Mouse (Mus musculus): ENCODE results near the gene Brf1.
A peak's percentile ranks its signal among the peaks of the same experiment; 100 is the strongest.

Gene Brf1

DNA sequence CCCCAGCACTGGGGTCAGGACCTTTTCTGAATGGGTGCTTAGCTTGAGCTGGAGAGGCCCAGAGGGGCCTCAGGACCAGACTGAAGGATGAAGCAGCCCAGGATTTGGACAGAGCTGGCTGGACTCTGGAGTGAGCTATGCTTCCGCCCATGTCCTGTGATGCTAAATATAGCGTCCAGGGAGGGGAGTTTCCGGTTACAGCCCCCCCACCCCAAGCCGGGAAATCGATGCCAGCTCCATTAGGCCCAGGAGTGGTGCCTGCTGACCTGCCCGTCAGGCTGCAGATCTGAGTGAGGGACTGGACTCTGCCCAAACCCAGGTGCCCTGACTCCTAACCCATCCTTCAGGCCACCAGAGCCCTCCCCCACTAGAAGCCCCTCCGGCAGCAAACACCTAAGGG, 67.9 kb downstream of the Brf1 start:
- no peak for DNase-seq

DNA sequence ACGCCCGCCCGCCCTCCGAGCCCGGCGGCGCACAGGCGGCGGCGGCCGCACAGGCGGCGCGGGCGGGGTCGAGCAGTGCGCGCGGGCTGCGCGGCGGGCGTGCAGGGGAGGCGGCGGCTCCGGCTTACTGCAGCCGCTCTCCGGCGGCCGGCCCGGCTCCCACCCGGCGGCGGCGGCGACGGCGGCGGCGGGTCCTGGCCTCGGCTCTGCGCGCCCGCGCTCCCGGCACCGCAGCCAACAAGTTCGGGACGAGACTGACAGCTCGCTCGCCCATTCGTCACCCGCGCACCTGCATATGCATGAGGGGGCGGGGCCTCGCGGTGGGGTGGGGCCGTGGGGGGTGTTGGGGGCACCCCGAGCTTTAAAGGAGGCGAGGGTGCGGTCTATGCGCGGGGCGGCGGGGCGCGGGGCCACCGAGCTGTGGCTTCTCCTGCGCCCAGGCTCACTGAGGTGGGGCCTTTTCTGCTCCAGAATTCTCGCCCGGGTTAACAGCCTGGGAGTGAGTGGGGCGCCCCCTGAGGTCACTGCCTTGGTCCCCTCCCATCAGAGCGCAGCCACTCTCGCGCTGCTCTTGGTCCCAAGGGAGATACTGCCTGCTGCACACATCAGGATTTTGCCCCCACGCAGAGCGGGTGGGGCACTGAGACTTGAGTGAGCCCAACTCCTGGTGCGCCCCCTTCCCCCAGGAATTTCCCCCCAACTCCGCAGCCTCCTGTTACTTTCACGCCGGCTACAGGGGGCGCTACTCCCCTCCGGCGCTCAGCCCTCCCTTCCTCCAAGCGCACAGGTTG, 70.7 kb downstream of the Brf1 start, which contains the start of gene Jag2:
TSS of gene Jag2 (minus strand) at position 215 of the 791 bp plus-strand sequence.
- peak; percentile 72 for DNase-seq

DNA sequence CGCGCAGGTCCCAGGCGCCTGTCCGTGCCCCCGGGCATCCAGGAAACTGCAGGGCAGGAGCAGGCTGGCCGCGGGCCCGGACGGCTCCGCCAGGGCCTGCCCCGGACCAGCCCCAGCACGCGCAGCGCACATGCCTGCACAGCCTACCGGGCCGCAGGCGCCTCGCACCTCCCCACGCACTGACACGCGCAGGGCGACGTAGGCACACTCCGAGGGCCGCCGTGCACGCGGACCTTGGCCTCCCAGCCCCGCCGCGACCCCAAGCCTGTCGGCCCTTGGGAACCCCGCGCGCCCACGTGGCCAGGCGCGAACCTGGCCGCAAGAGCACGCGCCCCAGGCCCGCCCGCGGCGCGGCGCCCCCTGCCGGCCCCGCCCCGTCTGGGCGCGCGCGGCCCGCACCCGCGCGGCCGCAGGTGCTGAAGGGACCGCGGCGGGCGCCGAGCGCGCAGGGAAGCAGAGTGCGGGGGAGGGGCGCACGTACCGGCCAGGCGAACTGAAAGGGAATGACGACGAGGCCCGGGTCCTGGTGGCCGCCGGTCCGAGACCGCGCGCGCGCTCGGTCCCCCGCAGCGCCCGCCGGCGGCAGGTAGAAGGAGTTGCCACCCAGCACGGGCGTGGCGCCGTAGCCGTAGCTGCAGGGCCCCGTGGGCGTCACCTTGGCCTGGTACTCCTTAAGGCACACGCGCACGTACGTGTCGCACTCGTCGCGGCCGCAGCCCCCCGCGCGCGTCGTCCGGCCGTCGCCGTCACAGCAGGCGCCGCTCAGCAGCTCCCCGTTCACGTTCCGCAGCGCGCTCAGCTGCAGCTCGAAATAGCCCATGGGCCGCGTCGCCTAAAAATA, 71.9 kb downstream of the Brf1 start:
- DNase-seq, result peak; percentile 77

DNA sequence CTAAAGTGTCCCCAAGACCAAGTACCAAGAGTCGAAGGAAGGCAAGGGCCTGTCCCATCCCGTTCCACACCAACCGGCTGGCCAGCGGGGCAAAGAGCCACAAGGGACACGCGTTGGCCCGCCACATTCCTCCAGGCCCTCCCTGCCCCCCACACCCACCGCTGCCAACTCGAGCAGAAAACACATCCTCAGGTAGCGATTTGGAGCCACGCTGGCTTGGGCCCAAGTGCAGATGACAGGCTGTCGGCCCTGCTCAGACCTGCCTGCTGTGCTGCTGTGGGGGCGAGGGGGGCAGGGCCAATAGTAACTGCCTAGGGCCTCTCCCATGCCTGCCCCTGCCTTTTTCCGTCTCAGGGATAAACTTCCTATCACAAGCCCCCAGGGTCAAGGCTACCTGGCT, 73.2 kb downstream of the Brf1 start:
- no peak for DNase-seq

DNA sequence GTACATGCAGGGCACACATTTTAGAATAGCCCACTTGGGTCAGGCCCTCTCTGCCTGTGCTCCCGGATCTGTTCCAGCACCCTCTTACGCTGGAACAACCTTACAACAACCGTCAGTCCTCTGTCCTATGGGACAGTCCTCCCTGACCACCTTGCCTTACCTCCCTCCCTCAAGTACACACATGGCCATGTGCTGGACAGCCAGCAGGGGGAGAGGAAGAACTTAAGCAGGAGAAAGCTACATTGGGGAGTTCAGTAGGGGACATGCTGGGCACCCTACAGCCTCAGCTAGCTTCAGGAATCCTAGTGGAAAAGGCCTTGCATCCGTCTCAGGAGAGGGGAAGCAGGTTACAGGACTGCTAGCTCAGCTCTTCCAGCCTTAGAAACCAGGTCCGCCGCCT, 74.6 kb downstream of the Brf1 start:
- DNase-seq, result no peak

DNA sequence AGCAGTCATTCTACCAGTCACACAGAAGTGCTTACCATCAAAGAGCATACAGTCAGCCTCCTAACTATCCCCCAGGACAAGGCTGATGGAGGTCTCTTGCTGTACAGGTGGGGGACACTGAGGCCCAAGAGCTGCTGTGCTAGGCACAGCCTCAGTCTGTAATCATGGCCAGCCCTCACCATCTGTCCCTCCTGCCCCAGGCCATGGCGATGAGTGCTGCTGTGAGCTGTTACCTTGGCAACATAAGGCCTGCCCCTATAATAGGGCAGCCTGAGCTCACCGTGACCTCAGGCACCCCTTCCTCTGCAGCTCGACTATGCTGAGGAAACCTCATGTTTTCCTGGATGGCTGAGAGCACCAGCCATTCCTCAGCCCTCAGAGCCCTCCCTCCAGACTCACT, 78.0 kb downstream of the Brf1 start:
- peak; percentile 65 for DNase-seq

DNA sequence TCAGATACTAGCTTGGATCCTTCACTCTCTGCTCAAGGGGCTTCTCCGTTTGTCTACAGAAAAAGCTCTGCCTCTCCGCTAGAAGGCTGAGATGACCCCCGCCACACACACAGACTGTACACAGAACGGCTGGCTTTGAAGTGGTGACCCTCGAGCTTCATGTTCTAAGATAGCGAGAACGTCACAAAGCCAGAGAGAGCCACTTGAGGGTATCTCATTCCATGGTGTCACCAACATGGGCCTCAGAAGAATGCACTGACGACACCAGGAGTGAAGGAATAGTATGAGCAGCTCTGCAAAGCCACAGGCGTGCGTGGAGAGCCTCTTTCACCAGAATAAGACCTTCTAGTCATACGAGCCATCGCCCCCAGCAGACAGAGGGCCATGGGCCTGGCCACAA, 79.0 kb downstream of the Brf1 start:
- DNase-seq, result no peak

DNA sequence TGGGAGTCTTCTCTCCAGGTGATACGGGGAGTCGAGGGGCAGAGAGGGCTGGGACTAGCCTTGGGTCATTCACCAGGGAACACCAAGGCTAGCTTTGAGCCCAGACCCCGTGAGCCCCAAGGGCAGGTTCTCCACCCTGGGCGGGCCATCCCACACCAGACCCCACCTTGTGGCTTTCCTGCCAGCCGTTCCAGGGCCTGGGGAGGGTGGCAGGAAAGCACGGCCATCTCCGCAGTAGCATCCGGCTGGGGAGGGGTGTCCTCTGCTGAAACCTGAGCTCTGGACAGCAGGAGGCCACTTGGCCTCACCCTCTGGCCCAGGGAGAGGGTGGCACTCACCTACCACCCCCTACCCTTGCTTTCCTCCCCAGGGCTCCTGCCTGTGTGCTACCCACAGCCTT, 82.6 kb downstream of the Brf1 start:
- DNase-seq, result no peak

DNA sequence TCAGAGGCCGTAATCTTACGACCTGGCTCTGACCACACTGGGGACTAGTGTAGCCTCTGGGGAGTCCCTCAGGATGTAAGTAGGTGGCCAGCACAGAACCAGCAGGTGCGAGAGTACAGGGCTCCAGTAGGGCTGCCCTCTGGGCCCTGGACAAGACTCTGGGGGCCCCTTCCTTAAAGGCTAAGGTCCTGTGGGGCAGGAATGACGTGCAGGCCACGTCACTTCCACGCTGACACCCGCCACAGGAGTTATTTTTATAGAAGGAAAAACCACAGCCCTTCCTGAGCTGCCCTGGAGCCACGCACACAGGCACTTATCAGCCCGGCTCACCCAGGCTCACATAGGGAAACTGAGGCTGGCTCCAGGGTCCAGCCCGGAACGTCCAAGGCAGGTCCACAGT, 83.0 kb downstream of the Brf1 start:
- DNase-seq, result no peak

DNA sequence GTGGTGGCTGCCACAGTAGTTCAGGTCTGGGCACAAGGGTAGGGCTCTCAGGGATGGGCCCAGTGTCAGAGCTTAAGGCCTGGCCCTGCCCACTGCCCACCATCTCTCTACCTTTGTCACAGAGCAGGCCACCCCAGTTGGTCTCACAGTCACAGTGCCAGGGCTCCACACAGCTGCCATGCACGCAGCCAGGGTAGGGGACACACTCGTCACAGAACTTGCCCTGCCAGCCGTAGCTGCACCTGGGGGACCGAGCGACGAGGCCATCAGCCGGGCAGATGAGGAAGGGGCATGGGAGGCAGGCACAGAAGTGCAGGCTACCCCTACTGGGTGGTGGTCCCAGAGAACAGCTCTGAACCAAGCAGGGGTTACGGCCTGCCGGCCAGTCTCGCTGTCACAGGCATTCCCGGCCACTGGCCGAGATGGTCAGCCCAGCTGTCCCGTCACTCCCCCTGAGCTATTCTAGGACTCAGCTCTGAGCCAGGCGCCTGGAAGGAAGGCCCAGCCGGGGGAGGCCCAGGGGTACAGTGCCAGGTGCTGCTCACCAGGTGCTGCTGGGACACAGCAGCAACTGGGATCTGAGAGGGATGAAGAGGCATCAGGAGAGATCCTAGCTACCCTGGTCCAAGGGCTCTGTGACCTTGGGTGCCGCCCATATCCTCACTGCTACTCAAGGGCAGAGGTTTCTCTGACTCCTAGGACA, 83.7 kb downstream of the Brf1 start:
- DNase-seq, result no peak

DNA sequence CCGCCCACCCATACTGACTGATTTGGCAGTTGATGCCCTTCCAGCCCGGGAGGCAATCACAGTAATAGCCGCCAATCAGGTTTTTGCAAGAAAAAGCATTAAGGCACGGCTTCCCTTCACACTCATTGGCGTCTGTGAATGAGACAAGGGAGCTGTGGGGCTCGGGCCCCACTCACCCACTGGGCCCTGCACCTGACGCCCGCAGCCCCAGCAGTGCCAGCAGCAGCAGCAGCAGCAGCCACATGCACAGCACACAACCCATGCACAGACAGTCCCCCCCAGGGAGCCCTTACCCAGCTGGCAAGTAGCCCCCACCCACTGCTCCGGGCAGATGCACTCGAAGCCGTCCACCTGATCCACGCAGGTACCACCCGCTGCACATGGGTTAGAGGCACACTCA, 84.9 kb downstream of the Brf1 start:
- DNase-seq, result no peak

DNA sequence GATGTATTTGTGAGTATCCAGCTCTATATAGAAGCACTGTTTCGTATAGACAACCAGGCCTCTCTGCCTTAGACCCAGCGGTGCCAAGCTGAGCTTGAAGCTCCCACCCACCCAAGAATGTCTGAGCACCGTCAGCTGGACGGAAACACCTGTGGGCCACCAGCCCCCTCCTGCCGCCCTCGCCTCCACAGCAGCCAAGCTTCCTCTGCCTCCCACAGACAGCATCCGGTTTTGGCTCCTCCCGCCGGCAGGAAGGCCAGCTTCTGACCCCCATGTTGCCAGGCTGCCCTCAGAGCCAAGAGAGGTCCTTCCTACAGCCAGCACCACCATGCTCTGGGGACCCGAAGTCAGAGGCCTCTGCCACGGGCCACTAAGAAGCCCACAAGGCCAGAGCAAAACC, 86.0 kb downstream of the Brf1 start:
- DNase-seq, result no peak

DNA sequence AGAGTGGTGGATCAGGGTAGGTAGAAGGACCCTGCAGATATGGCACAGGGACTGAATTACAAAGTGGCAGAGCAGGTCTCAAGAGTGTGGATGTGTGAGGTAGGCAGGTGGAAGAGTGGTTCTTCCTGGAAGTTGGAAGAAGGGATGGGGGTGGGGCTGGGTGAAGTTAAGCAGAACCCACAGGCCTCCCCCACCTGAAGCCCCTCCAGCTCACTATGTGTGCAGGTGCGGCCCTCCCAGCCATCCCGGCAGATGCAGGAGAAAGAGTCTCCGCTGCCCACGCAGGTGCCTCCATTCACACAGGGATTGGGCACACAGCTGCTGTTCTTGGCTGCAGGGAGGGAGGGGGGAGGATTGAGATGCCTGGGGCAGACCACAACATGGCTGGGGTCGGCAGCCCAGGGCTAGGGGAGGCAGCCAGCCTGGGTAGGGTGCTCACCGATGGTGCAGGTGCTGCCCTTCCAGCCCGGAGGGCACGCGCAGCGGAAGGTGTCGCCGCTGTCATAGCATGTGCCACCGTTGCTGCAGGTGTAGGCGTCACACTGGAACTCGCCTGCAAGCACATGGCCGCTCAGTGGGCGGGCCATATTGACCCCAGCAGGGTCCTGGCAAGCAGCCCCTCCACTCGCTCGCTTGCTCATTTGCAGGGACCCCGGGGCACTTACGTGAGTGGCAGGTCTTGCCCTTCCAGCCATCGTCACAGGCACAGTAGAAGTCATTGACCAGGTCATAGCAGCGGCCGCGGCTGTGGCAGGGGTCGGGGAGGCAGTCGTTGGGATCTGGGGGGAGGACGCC, 87.4 kb downstream of the Brf1 start:
- DNase-seq, result no peak

DNA sequence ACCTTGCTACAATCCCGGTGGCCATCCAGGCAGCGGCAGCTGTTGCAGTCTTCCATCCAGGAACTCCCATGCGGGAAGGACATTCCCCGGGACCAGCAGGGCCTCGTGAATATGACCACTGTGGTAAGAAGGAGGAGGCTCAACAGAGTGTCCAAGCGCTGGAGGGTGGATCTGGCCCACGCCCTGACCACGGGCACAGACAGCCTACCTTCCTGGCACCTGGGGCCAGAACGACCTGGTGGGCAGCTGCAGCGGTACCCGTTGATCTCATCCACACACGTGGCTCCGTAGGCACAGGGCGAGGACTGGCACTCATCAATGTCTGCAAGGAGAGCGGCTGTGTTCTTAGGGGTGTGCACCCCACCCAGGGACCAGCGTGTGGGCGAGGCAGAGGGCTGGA, 88.8 kb downstream of the Brf1 start:
- DNase-seq, result no peak

Data from retina, postnatal 1 day (tissue).